Mouse (Mus musculus): Measurements from ENCODE around the gene Gpc4.

Gpc4 gene

GRCm38 (mm10) chrX:52145563-52145962 is 19.5 kb downstream of the Gpc4 start:
- no peak for DNase-seq

GRCm38 (mm10) chrX:52144491-52144890 is 20.6 kb downstream of the Gpc4 start:
- no peak for DNase-seq

GRCm38 (mm10) chrX:52140316-52140715 is 24.7 kb downstream of the Gpc4 start:
- DNase-seq: no peak

- no peak for DNase-seq
These were observed 26.5 kb downstream of the Gpc4 start for GRCm38 (mm10) chrX:52138461-52139075.

GRCm38 (mm10) chrX:52138033-52138432 is 27.0 kb downstream of the Gpc4 start:
- no peak for DNase-seq

- DNase-seq: no peak
These were observed 28.5 kb downstream of the Gpc4 start for GRCm38 (mm10) chrX:52136525-52136924.

GRCm38 (mm10) chrX:52129604-52130003 is 35.4 kb downstream of the Gpc4 start:
- no peak for DNase-seq

GRCm38 (mm10) chrX:52128794-52129193 is 36.3 kb downstream of the Gpc4 start:
- DNase-seq: no peak

- DNase-seq: no peak
These were observed 51.4 kb downstream of the Gpc4 start for GRCm38 (mm10) chrX:52113651-52114050.

- no peak for DNase-seq
These were observed 55.4 kb downstream of the Gpc4 start for GRCm38 (mm10) chrX:52109663-52110062.

GRCm38 (mm10) chrX:52108966-52109365 is 56.1 kb downstream of the Gpc4 start:
- DNase-seq: no peak

GRCm38 (mm10) chrX:52103771-52104170 is 61.3 kb downstream of the Gpc4 start:
- DNase-seq: no peak

- no peak for DNase-seq
These were observed 63.1 kb downstream of the Gpc4 start for GRCm38 (mm10) chrX:52101940-52102339.

GRCm38 (mm10) chrX:52101445-52101844 is 63.6 kb downstream of the Gpc4 start:
- no peak for DNase-seq

GRCm38 (mm10) chrX:52087726-52088348 is 77.2 kb downstream of the Gpc4 start:
- DNase-seq: no peak

- DNase-seq: no peak
These were observed 78.0 kb downstream of the Gpc4 start for GRCm38 (mm10) chrX:52086885-52087573.

GRCm38 (mm10) chrX:52083557-52083956 is 81.5 kb downstream of the Gpc4 start:
- DNase-seq: no peak

GRCm38 (mm10) chrX:52072410-52072809 is 92.6 kb downstream of the Gpc4 start:
- no peak for DNase-seq

GRCm38 (mm10) chrX:52053416-52053815 is 111.6 kb downstream of the Gpc4 start:
- no peak for DNase-seq

GRCm38 (mm10) chrX:52052011-52052410 is 113.0 kb downstream of the Gpc4 start:
- no peak for DNase-seq

- DNase-seq: no peak
These were observed 114.1 kb downstream of the Gpc4 start for GRCm38 (mm10) chrX:52050941-52051340.

GRCm38 (mm10) chrX:52039875-52040274 is 125.2 kb downstream of the Gpc4 start:
- DNase-seq: no peak

- DNase-seq: no peak
These were observed 134.9 kb downstream of the Gpc4 start for GRCm38 (mm10) chrX:52030146-52030545.

- DNase-seq: no peak
These were observed 147.4 kb downstream of the Gpc4 start for GRCm38 (mm10) chrX:52017660-52018059.

All from cerebellum, adult 9-11 months (tissue).